Mouse (Mus musculus): ENCODE measurements around the gene Slc4a1ap. TPM values are rescaled to one million over a fixed set of nuclear protein-coding genes. Genes with fewer than 3 reads are reported as not detected.

Slc4a1ap gene
- polyA plus RNA-seq, 1 experiment: 16.9 TPM

- no peaks in the 10 kb centered on the region for H3K27me3 ChIP-seq (ENCODE audit: control insufficient read depth, insufficient read depth, low read length)
- no peak for TF ChIP-seq POLR2A (IDR thresholded peaks at IDR 0.05; ENCODE audit: control insufficient read depth, low read depth, low read length)
- no peak for TF ChIP-seq CTCF (IDR thresholded peaks at IDR 0.05; ENCODE audit: control insufficient read depth, insufficient read depth, insufficient replicate concordance, low read depth, low read length)
- no peak overlapping the region for H3K4me3 ChIP-seq (ENCODE audit: control insufficient read depth, low read depth, low read length)
- H3K27ac ChIP-seq (ENCODE audit: control insufficient read depth, insufficient read depth, low read depth, low read length): no peak overlapping the region
- H3K4me1 ChIP-seq (ENCODE audit: control insufficient read depth, insufficient read depth, low read length): no peaks in the 10 kb centered on the region
- no peaks in the 10 kb centered on the region; the same call in 1 of the 2 replicates for H3K36me3 ChIP-seq (ENCODE audit: control insufficient read depth, insufficient read depth, low read length)
Observed at GRCm38 (mm10) chr5:31535228-31535627, 8.4 kb downstream of the Slc4a1ap start.

GRCm38 (mm10) chr5:31559401-31559800 is 32.6 kb downstream of the Slc4a1ap start:
- TF ChIP-seq CTCF (IDR thresholded peaks at IDR 0.05; ENCODE audit: control insufficient read depth, insufficient read depth, insufficient replicate concordance, low read depth, low read length): no peak
- no peak for TF ChIP-seq POLR2A (IDR thresholded peaks at IDR 0.05; ENCODE audit: control insufficient read depth, low read depth, low read length)
- Histone ChIP-seq H3K27me3 (ENCODE audit: control insufficient read depth, insufficient read depth, low read length) (no peaks in the 10 kb centered on the region), H3K36me3 (ENCODE audit: control insufficient read depth, insufficient read depth, low read length) (peaks cover 2% of the 10 kb centered on the region; the same call in 1 of the 2 replicates), H3K27ac (ENCODE audit: control insufficient read depth, insufficient read depth, low read depth, low read length) (no peak overlapping the region), H3K4me1 (ENCODE audit: control insufficient read depth, insufficient read depth, low read length) (no peaks in the 10 kb centered on the region), H3K4me3 (ENCODE audit: control insufficient read depth, low read depth, low read length) (no peak overlapping the region)

GRCm38 (mm10) chr5:31560352-31560751 is 33.6 kb downstream of the Slc4a1ap start:
- Histone ChIP-seq H3K4me1 (ENCODE audit: control insufficient read depth, insufficient read depth, low read length) (no peaks in the 10 kb centered on the region; the same call in 1 of the 2 replicates), H3K27me3 (ENCODE audit: control insufficient read depth, insufficient read depth, low read length) (no peaks in the 10 kb centered on the region), H3K4me3 (ENCODE audit: control insufficient read depth, low read depth, low read length) (no peak overlapping the region), H3K27ac (ENCODE audit: control insufficient read depth, insufficient read depth, low read depth, low read length) (no peak overlapping the region), H3K36me3 (ENCODE audit: control insufficient read depth, insufficient read depth, low read length) (peaks cover 2% of the 10 kb centered on the region; the same call in 1 of the 2 replicates)
- TF ChIP-seq POLR2A (IDR thresholded peaks at IDR 0.05; ENCODE audit: control insufficient read depth, low read depth, low read length) (no peak), CTCF (IDR thresholded peaks at IDR 0.05; ENCODE audit: control insufficient read depth, insufficient read depth, insufficient replicate concordance, low read depth, low read length) (no peak)

- Histone ChIP-seq H3K4me1 (ENCODE audit: control insufficient read depth, insufficient read depth, low read length) (no peaks in the 10 kb centered on the region; the same call in none of the 2 replicates), H3K4me3 (ENCODE audit: control insufficient read depth, low read depth, low read length) (no peak overlapping the region), H3K36me3 (ENCODE audit: control insufficient read depth, insufficient read depth, low read length) (no peaks in the 10 kb centered on the region), H3K27ac (ENCODE audit: control insufficient read depth, insufficient read depth, low read depth, low read length) (no peak overlapping the region), H3K27me3 (ENCODE audit: control insufficient read depth, insufficient read depth, low read length) (no peaks in the 10 kb centered on the region)
- TF ChIP-seq CTCF (IDR thresholded peaks at IDR 0.05; ENCODE audit: control insufficient read depth, insufficient read depth, insufficient replicate concordance, low read depth, low read length) (no peak), POLR2A (IDR thresholded peaks at IDR 0.05; ENCODE audit: control insufficient read depth, low read depth, low read length) (no peak)
Observed at GRCm38 (mm10) chr5:31562036-31562666, 35.4 kb downstream of the Slc4a1ap start.

GRCm38 (mm10) chr5:31563496-31563895 is 36.7 kb downstream of the Slc4a1ap start:
- no peak overlapping the region for H3K4me3 ChIP-seq (ENCODE audit: control insufficient read depth, low read depth, low read length)
- no peaks in the 10 kb centered on the region; the same call in none of the 2 replicates for H3K4me1 ChIP-seq (ENCODE audit: control insufficient read depth, insufficient read depth, low read length)
- no peak for TF ChIP-seq POLR2A (IDR thresholded peaks at IDR 0.05; ENCODE audit: control insufficient read depth, low read depth, low read length)
- TF ChIP-seq CTCF (IDR thresholded peaks at IDR 0.05; ENCODE audit: control insufficient read depth, insufficient read depth, insufficient replicate concordance, low read depth, low read length): peak; percentile 64; the same call in 1 of the 2 replicates
- no peaks in the 10 kb centered on the region for H3K27me3 ChIP-seq (ENCODE audit: control insufficient read depth, insufficient read depth, low read length)
- no peaks in the 10 kb centered on the region for H3K36me3 ChIP-seq (ENCODE audit: control insufficient read depth, insufficient read depth, low read length)
- H3K27ac ChIP-seq (ENCODE audit: control insufficient read depth, insufficient read depth, low read depth, low read length): no peak overlapping the region

- no peaks in the 10 kb centered on the region for H3K36me3 ChIP-seq (ENCODE audit: control insufficient read depth, insufficient read depth, low read length)
- no peak overlapping the region for H3K27ac ChIP-seq (ENCODE audit: control insufficient read depth, insufficient read depth, low read depth, low read length)
- H3K4me3 ChIP-seq (ENCODE audit: control insufficient read depth, low read depth, low read length): no peak overlapping the region
- TF ChIP-seq POLR2A (IDR thresholded peaks at IDR 0.05; ENCODE audit: control insufficient read depth, low read depth, low read length) (no peak), CTCF (IDR thresholded peaks at IDR 0.05; ENCODE audit: control insufficient read depth, insufficient read depth, insufficient replicate concordance, low read depth, low read length) (no peak)
- no peaks in the 10 kb centered on the region for H3K27me3 ChIP-seq (ENCODE audit: control insufficient read depth, insufficient read depth, low read length)
- H3K4me1 ChIP-seq (ENCODE audit: control insufficient read depth, insufficient read depth, low read length): no peaks in the 10 kb centered on the region; the same call in none of the 2 replicates
Observed at GRCm38 (mm10) chr5:31563905-31564304, 37.1 kb downstream of the Slc4a1ap start.

GRCm38 (mm10) chr5:31564976-31565375 is 38.2 kb downstream of the Slc4a1ap start:
- no peaks in the 10 kb centered on the region for H3K36me3 ChIP-seq (ENCODE audit: control insufficient read depth, insufficient read depth, low read length)
- H3K4me1 ChIP-seq (ENCODE audit: control insufficient read depth, insufficient read depth, low read length): no peaks in the 10 kb centered on the region; the same call in none of the 2 replicates
- no peak for TF ChIP-seq CTCF (IDR thresholded peaks at IDR 0.05; ENCODE audit: control insufficient read depth, insufficient read depth, insufficient replicate concordance, low read depth, low read length)
- no peak for TF ChIP-seq POLR2A (IDR thresholded peaks at IDR 0.05; ENCODE audit: control insufficient read depth, low read depth, low read length)
- no peaks in the 10 kb centered on the region for H3K27me3 ChIP-seq (ENCODE audit: control insufficient read depth, insufficient read depth, low read length)
- H3K27ac ChIP-seq (ENCODE audit: control insufficient read depth, insufficient read depth, low read depth, low read length): no peak overlapping the region
- no peak overlapping the region for H3K4me3 ChIP-seq (ENCODE audit: control insufficient read depth, low read depth, low read length)
